Mouse (Mus musculus) thymus, adult 18-20 months (tissue): Measurements from ENCODE around the gene Gabbr1.

Experiments used
- DNase-seq, 2 experiments: peaks; one replicate each; pipeline ENCODE4 v3.0.0; 2022; ENCODE audit warnings: mixed read lengths in 2 of 2

The Gabbr1 gene

GRCm38 (mm10) chr17:37078193-37078592 lies 32.4 kb downstream of the Gabbr1 start:
- no peak for DNase-seq

GRCm38 (mm10) chr17:37078990-37079389 lies 33.2 kb downstream of the Gabbr1 start:
- DNase-seq: no peak

GRCm38 (mm10) chr17:37080119-37080518 lies 34.4 kb downstream of the Gabbr1 start:
- DNase-seq: no peak

- no peak for DNase-seq
Measured at GRCm38 (mm10) chr17:37081659-37082058, 35.9 kb downstream of the Gabbr1 start.

- DNase-seq: no peak
Measured at GRCm38 (mm10) chr17:37083327-37083726, 37.6 kb downstream of the Gabbr1 start.

GRCm38 (mm10) chr17:37084632-37085031 lies 38.9 kb downstream of the Gabbr1 start:
- DNase-seq: no peak

GRCm38 (mm10) chr17:37085545-37085944 lies 39.8 kb downstream of the Gabbr1 start:
- DNase-seq: no peak

- no peak for DNase-seq
Measured at GRCm38 (mm10) chr17:37088399-37088798, 42.6 kb downstream of the Gabbr1 start, which contains the start of gene Olfr90. Gene Olfr90, minus strand, starts transcription at chr17:37088499.

GRCm38 (mm10) chr17:37092198-37092597 lies 46.4 kb downstream of the Gabbr1 start:
- DNase-seq: no peak

GRCm38 (mm10) chr17:37093289-37093688 lies 47.5 kb downstream of the Gabbr1 start:
- no peak for DNase-seq

GRCm38 (mm10) chr17:37098178-37098577 lies 52.4 kb downstream of the Gabbr1 start, which contains the start of gene Olfr91:
Gene Olfr91, minus strand, starts transcription at chr17:37098278.
- DNase-seq: no peak

GRCm38 (mm10) chr17:37119988-37120387 lies 74.2 kb downstream of the Gabbr1 start, which contains the start of gene Olfr92:
Gene Olfr92, minus strand, starts transcription at chr17:37120088.
- no peak for DNase-seq
